Mouse (Mus musculus) megakaryocyte, embryonic 14.5 days (primary cell): ENCODE data around the gene Hormad2.

ENCODE experiments used
- FLI1 ChIP-seq: IDR thresholded peaks from 2 replicates; pipeline ENCODE4 v1.6.1; 2012; ENCODE audit warnings: low read length, inconsistent platforms, mixed read lengths
- GATA1 ChIP-seq: IDR thresholded peaks from 3 replicates; pipeline ENCODE4 v1.6.1; 2012; ENCODE audit warnings: mixed read lengths, low read length, inconsistent platforms, borderline replicate concordance

DNA sequence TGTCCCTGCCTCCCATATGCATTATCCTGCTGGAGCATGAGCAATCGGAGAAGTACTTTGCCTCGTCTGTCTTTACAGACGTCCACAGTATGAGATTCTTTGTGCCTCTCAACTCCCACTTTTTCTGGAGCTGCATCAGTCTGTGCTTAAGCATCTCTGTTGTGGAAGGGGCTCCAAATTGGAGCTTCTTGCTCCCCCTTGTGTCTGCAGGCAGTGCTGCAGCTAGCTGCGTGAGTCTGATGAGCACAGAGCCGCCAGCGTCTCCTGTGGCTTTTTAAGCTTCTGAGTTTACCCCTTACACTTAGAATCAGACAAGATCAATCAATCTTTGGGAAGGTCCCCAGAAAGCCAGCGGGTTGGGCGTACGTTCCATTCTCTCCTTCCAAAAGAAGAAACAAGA is 10.2 kb upstream of the Hormad2 start:
- TF ChIP-seq GATA1 (no peak), FLI1 (no peak)
